Mouse (Mus musculus) megakaryocyte-erythroid progenitor cell, adult 5-6 weeks (primary cell): ENCODE measurements around the gene Taf3. TPM values are rescaled to one million over a fixed set of nuclear protein-coding genes. Genes with fewer than 3 reads are reported as not detected.

Source experiments
- ATAC-seq: replicated peaks from 2 replicates; pipeline ENCODE4 v1.8.0; 2016; ENCODE audit warnings: mild to moderate bottlenecking, inconsistent platforms; ENCODE audit not compliant: severe bottlenecking, poor library complexity, low FRiP score, low TSS enrichment
- total RNA-seq, 2 experiments: library from RNA; stranded (forward) in 1 of 2; stranded (reverse) in 1 of 2; fragments of 200-1000, 215-1000 nt in 1 of 2; fragments of >200 nt in 1 of 2; fragmentation: Nextera tagmentation in 1 of 2; gene quantifications; 2 replicates each; pipeline ENCODE4 v1.2.3; 2014 to 2017

The Taf3 gene
- total RNA-seq (2014; fragmentation: Nextera tagmentation) (13.8 and 19.1 TPM in 2 replicates), total RNA-seq (2017) (9.8 and 10.1 TPM in 2 replicates)

DNA sequence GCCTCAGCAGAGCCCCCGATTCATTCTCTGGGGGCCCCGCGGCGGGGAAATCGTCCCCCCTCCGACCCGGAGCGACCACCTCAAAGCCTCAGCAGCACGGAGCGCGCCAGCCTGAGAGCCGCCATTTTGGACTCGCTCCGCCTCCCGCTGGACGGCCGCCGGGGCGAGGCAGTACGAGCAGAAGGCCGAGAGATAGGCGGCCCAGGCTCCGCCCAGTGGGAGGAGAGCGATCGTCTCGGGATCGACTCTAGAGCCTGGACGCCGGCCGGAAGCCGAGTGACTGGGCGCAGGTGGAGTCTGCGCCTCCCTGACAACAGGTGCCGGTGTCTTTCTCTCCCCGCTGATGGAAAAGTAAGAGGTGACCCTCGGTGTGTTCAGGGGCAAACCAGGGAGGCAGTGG is at the start of gene Taf3:
Gene Taf3, minus strand, starts transcription at position 136 of the 400 bp plus-strand sequence.
- ATAC-seq, result peak; percentile 86

- ATAC-seq, result no peak
Observed at GRCm38 (mm10) chr2:10094327-10095100, 46.1 kb upstream of the Taf3 start.

DNA sequence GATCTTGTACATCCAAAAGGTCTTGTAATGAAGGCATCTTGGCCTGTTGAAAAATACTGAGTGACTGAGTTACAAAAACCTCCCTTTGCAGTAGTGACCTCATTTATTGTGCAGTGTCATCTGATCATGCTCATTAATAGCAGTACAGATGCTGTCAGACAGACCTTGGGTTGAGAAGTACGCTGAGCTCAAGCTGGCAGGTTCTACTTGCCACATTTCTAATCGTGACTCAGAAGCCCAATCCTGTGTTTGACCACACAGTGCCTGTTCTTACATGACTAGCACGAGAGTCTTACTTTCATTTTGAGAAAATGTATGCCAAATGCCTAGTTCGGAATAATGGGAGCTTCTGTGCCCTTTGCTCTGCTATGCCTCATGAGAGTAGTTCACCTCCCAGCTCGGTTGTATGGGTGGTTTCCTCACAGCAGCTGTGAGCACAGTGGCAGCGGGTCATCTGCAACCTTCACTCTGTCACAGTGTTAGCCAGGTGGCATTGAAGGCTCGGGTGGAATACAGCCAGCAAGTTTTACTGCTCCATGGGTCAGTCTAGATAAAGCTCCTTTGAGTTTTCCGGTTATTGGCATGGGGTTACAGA is 39.0 kb upstream of the Taf3 start:
- no peak for ATAC-seq

GRCm38 (mm10) chr2:10082737-10083136 is 34.3 kb upstream of the Taf3 start:
- no peak for ATAC-seq

DNA sequence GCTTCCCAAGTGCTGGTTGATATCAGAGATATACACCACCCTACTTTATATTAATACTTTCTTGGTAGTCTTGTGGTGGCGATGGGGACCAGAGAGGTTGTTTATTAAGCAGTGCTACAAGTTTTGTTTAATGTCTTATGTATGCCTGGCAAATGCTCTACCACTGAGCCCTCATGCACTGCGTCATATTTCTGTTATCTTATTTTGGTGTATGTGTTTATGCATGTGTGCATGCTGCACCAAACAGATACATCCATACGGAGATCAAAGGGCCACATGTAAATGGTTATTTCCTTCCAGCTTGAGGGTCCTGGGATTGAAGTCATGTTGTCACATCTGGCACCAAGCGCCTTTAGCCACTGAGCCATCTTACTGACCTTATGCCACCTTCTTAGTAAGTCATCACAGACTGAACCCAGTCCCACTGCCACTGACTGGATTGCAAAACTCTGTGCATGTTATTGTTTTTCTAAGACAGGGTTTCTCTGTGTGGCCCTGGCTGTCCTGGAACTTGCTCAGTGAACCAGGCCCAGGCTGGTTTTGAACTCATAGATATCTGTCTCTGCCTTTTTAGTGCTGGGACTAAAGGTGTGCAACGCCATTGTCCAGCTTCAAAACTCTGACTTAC is 33.2 kb upstream of the Taf3 start:
- peak; percentile 49 for ATAC-seq

DNA sequence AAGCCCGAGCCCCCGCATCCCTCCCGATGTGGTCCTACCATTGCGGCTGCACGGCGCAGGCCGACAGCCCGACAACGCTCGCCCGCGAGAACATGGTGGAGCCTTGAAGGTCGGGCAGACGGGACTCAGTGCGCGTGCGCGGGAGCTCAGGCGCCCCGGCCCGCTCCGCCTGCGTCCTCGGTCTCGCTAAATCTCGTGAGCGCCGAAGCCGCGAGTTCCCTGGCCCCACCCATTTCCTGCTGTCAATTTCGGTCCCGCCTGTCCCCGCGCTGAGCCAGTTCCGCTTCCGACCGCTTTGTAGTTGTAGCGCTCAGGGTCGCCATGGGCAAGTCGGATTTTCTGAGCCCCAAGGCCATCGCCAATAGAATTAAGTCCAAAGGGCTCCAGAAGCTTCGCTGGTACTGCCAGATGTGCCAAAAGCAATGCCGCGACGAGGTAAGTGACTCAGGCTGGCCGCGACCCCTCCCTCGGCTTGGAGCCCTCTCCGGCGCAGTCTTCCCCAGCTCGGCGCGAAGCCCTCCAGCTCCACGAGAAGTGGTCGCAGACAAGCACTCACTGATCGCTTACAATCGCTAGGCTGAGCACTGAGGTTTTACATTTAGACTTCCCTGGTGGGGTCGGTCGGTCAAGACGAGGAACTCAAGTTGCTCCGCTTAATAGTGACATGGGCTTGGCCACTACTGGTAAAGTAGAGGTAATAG is 32.1 kb upstream of the Taf3 start, which contains the start of the genes Atp5c1 and Kin:
Gene Atp5c1, minus strand, starts transcription at position 201 of the 701 bp plus-strand sequence.
Gene Kin, plus strand, starts transcription at position 284 of the 701 bp plus-strand sequence.
- peak; percentile 93 for ATAC-seq

DNA sequence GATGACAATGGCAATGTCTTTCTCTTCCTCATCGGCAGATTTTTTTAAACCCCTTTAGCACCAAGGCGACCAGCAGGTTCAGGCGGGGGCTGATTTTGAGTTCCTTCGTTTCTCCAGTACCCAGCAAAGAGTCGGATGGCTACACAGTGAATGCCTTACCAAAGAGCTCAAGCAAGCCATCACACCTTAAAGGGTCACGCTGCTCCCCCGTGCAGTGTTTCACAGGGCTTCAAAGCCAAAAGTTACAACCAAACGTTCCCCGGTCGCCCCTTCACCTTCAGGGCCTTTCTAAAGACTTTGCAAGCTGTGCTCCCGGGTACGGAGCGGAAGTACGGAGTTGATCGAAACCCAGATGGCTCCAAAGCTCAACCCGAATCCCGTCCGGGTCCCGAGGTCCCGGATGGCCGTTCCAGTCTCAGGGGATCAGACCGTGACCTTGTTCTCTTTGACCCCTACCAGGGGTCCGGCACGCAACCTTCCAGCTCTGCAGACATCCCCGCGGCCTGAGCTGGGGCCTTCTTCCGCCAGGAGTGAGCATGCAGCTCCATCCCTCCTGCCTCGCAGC is 31.4 kb upstream of the Taf3 start:
- no peak; the same call in 1 of the 2 replicates for ATAC-seq

GRCm38 (mm10) chr2:10076675-10077074 is 28.3 kb upstream of the Taf3 start:
- ATAC-seq, result no peak

DNA sequence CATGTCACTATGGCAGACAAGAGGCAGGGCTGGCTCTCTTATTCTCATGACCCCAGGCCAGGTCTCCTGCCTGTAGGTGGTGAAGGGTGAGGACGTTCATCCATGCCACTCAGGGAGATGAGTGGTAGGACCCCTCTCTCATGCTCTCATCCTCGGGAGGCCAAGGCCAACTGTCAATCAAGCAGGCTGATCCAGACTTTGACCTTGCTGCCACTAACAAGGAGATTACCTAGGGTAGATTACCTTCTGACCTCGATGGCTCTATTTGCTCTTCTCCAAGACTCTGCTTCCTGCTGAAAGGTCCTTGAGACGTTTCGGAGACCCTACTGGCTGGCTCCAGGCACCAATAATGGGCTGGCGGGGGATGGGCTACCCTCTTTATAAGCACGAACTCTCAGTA is 26.1 kb upstream of the Taf3 start:
- no peak for ATAC-seq

DNA sequence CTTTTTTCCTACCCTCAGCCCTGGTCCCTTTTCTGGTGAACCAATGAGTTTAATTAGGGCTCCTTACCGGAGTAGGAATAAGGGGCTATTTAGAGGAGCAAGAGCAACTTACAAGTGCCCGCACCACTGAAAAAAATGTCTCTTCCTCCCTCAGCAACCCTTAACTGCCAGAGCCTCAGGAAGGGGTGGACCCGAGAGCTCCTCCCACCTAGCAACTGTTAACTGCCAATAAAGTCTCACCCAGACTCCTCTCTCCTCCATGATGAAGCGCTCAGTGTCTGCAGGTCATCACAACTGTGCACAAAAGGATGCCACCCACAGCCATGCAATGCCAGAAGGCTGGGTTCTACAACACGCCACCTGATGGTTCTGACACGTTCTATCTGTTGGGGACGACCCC is 23.4 kb upstream of the Taf3 start:
- peak; percentile 31; the same call in 1 of the 2 replicates for ATAC-seq

DNA sequence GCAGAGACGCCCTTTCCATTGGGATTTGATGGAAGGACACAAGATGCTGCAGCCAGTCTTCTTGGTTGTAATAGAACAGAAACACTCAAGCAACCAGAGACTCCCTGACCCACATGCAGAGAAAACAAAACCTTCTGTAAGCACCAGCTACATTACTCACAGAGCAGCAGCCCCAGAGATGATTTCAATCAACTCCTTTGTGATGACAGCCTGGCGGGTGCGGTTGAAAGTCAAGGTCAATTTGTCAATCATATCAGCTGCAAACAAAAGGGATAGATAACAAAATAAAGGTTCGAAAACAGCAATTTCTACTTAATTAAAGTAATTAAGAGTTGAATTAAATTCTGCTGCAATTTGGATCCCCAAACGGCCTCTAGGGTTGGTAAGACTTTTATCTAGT is 10.4 kb upstream of the Taf3 start:
- ATAC-seq, result no peak

- no peak for ATAC-seq
Observed at GRCm38 (mm10) chr2:10051996-10052395, 3.6 kb upstream of the Taf3 start.

GRCm38 (mm10) chr2:10050878-10051277 is 2.5 kb upstream of the Taf3 start:
- ATAC-seq, result no peak

GRCm38 (mm10) chr2:10049456-10049855 is 1.1 kb upstream of the Taf3 start:
- peak; percentile 25; the same call in 1 of the 2 replicates for ATAC-seq

GRCm38 (mm10) chr2:10047758-10048436 is 499 bp downstream of the Taf3 start:
- ATAC-seq, result peak; percentile 55

DNA sequence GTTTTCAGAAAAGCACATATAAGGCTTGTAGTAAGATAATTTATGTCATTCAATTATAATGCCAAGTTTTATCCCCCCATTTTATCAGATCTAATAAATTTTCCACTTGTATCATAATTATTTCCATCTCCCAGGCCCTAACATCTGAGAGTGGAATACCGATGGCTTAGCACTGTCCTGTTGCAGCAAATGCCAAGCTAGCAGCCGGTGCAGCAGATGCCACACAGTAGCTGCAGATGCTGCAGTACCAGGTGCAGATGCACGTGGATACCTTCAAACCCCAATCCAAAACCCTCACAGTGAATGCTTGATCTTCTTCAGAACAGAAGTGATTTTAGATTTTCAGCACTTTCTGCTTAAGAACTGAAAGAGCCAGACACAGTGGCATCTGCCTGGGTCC is 13.4 kb downstream of the Taf3 start:
- ATAC-seq, result no peak

DNA sequence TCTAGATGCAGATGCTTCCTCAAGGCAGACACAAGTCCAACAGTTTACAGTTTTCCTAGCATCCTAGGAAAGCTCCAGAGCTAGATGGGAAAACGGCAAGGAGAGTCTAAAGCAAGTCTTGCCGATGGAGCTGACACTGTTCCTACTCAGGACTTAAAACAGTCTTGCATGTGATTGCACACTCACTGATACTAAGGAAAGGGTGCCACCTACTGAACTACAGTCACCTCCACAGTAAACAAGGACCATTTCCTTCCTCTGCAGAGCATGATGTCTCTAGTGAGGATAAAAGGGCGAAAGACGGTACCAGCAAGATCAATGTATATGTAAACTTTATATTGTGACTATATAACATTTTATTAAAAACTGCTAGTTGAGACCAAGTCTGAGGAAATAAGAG is 14.7 kb downstream of the Taf3 start:
- 0 out of 2 replicates have a peak, but pooled peaks have one; percentile 63 for ATAC-seq

GRCm38 (mm10) chr2:10029755-10030154 is 18.6 kb downstream of the Taf3 start:
- ATAC-seq, result no peak

- no peak for ATAC-seq
Observed at GRCm38 (mm10) chr2:10024264-10024663, 24.1 kb downstream of the Taf3 start.
